Mouse (Mus musculus): ENCODE data around the gene Bri3bp.
A peak's percentile ranks its signal among the peaks of the same experiment; 100 is the strongest.

Gene Bri3bp

GRCm38 (mm10) chr5:125402476-125402875 lies 38.9 kb upstream of the Bri3bp start:
- Histone ChIP-seq H3K9me3 (ENCODE audit: low read length) (no peaks in the 10 kb centered on the region), H3K27me3 (ENCODE audit: insufficient read depth, low read length) (peaks cover 5% of the 10 kb centered on the region), H3K4me1 (replicated peaks; ENCODE audit: low read depth, low read length) (peaks cover 55% of the 10 kb centered on the region), H3K4me3 (replicated peaks; ENCODE audit: low read length) (peak overlapping the region; percentile 45), H3K36me3 (ENCODE audit: insufficient read depth, low read length) (no peaks in the 10 kb centered on the region)
- TF ChIP-seq NANOG (IDR thresholded peaks at IDR 0.05; ENCODE audit: borderline replicate concordance, low read length): no peak
- TF ChIP-seq POU5F1 (IDR thresholded peaks at IDR 0.05; ENCODE audit: borderline replicate concordance, low read length): no peak
- TF ChIP-seq CTCF (conservative IDR thresholded peaks at IDR 0.05; ENCODE audit: low read length): no peak

GRCm38 (mm10) chr5:125402991-125403390 lies 38.4 kb upstream of the Bri3bp start:
- no peak for TF ChIP-seq CTCF (conservative IDR thresholded peaks at IDR 0.05; ENCODE audit: low read length)
- no peak for TF ChIP-seq NANOG (IDR thresholded peaks at IDR 0.05; ENCODE audit: borderline replicate concordance, low read length)
- TF ChIP-seq POU5F1 (IDR thresholded peaks at IDR 0.05; ENCODE audit: borderline replicate concordance, low read length): no peak
- Histone ChIP-seq H3K36me3 (ENCODE audit: insufficient read depth, low read length) (no peaks in the 10 kb centered on the region), H3K4me3 (replicated peaks; ENCODE audit: low read length) (peak overlapping the region; percentile 45), H3K9me3 (ENCODE audit: low read length) (no peaks in the 10 kb centered on the region), H3K27me3 (ENCODE audit: insufficient read depth, low read length) (peaks cover 5% of the 10 kb centered on the region), H3K4me1 (replicated peaks; ENCODE audit: low read depth, low read length) (peaks cover 59% of the 10 kb centered on the region)

GRCm38 (mm10) chr5:125403481-125404465 lies 37.6 kb upstream of the Bri3bp start:
- no peaks in the 10 kb centered on the region for H3K9me3 ChIP-seq (ENCODE audit: low read length)
- peaks cover 3% of the 10 kb centered on the region for H3K27me3 ChIP-seq (ENCODE audit: insufficient read depth, low read length)
- H3K4me3 ChIP-seq (replicated peaks; ENCODE audit: low read length): peak overlapping the region; percentile 86
- no peaks in the 10 kb centered on the region for H3K36me3 ChIP-seq (ENCODE audit: insufficient read depth, low read length)
- TF ChIP-seq NANOG (IDR thresholded peaks at IDR 0.05; ENCODE audit: borderline replicate concordance, low read length) (no peak), POU5F1 (IDR thresholded peaks at IDR 0.05; ENCODE audit: borderline replicate concordance, low read length) (no peak), CTCF (conservative IDR thresholded peaks at IDR 0.05; ENCODE audit: low read length) (no peak)
- peaks cover 67% of the 10 kb centered on the region for H3K4me1 ChIP-seq (replicated peaks; ENCODE audit: low read depth, low read length)

GRCm38 (mm10) chr5:125404536-125404902 lies 36.8 kb upstream of the Bri3bp start:
- TF ChIP-seq NANOG (IDR thresholded peaks at IDR 0.05; ENCODE audit: borderline replicate concordance, low read length) (no peak), POU5F1 (IDR thresholded peaks at IDR 0.05; ENCODE audit: borderline replicate concordance, low read length) (no peak), CTCF (conservative IDR thresholded peaks at IDR 0.05; ENCODE audit: low read length) (no peak)
- Histone ChIP-seq H3K27me3 (ENCODE audit: insufficient read depth, low read length) (no peaks in the 10 kb centered on the region), H3K4me1 (replicated peaks; ENCODE audit: low read depth, low read length) (peaks cover 68% of the 10 kb centered on the region), H3K9me3 (ENCODE audit: low read length) (no peaks in the 10 kb centered on the region), H3K4me3 (replicated peaks; ENCODE audit: low read length) (peak overlapping the region; percentile 86), H3K36me3 (ENCODE audit: insufficient read depth, low read length) (no peaks in the 10 kb centered on the region)

- no peaks in the 10 kb centered on the region for H3K27me3 ChIP-seq (ENCODE audit: insufficient read depth, low read length)
- peak overlapping the region; percentile 86 for H3K4me3 ChIP-seq (replicated peaks; ENCODE audit: low read length)
- H3K36me3 ChIP-seq (ENCODE audit: insufficient read depth, low read length): no peaks in the 10 kb centered on the region
- H3K9me3 ChIP-seq (ENCODE audit: low read length): no peaks in the 10 kb centered on the region
- TF ChIP-seq NANOG (IDR thresholded peaks at IDR 0.05; ENCODE audit: borderline replicate concordance, low read length): no peak
- no peak for TF ChIP-seq POU5F1 (IDR thresholded peaks at IDR 0.05; ENCODE audit: borderline replicate concordance, low read length)
- TF ChIP-seq CTCF (conservative IDR thresholded peaks at IDR 0.05; ENCODE audit: low read length): no peak
- H3K4me1 ChIP-seq (replicated peaks; ENCODE audit: low read depth, low read length): peaks cover 73% of the 10 kb centered on the region
Measured at GRCm38 (mm10) chr5:125404903-125405545, 36.3 kb upstream of the Bri3bp start.

- no peaks in the 10 kb centered on the region for H3K27me3 ChIP-seq (ENCODE audit: insufficient read depth, low read length)
- TF ChIP-seq POU5F1 (IDR thresholded peaks at IDR 0.05; ENCODE audit: borderline replicate concordance, low read length) (no peak), CTCF (conservative IDR thresholded peaks at IDR 0.05; ENCODE audit: low read length) (no peak), NANOG (IDR thresholded peaks at IDR 0.05; ENCODE audit: borderline replicate concordance, low read length) (no peak)
- no peaks in the 10 kb centered on the region for H3K9me3 ChIP-seq (ENCODE audit: low read length)
- no peaks in the 10 kb centered on the region for H3K36me3 ChIP-seq (ENCODE audit: insufficient read depth, low read length)
- H3K4me1 ChIP-seq (replicated peaks; ENCODE audit: low read depth, low read length): peaks cover 78% of the 10 kb centered on the region
- H3K4me3 ChIP-seq (replicated peaks; ENCODE audit: low read length): peak overlapping the region; percentile 86
Measured at GRCm38 (mm10) chr5:125405546-125406248, 35.7 kb upstream of the Bri3bp start.

- Histone ChIP-seq H3K27me3 (ENCODE audit: insufficient read depth, low read length) (no peaks in the 10 kb centered on the region), H3K4me3 (replicated peaks; ENCODE audit: low read length) (peak overlapping the region; percentile 86), H3K9me3 (ENCODE audit: low read length) (no peaks in the 10 kb centered on the region), H3K4me1 (replicated peaks; ENCODE audit: low read depth, low read length) (peaks cover 73% of the 10 kb centered on the region), H3K36me3 (ENCODE audit: insufficient read depth, low read length) (no peaks in the 10 kb centered on the region)
- TF ChIP-seq CTCF (conservative IDR thresholded peaks at IDR 0.05; ENCODE audit: low read length) (no peak), NANOG (IDR thresholded peaks at IDR 0.05; ENCODE audit: borderline replicate concordance, low read length) (no peak), POU5F1 (IDR thresholded peaks at IDR 0.05; ENCODE audit: borderline replicate concordance, low read length) (no peak)
Measured at GRCm38 (mm10) chr5:125406322-125407016, 34.9 kb upstream of the Bri3bp start.
